Mouse (Mus musculus): ENCODE measurements around the gene Doc2b. TPM values are rescaled to one million over a fixed set of nuclear protein-coding genes. Genes with fewer than 3 reads are reported as not detected.

The Doc2b gene
- polyA plus RNA-seq, 1 experiment from 2014 or later = not detected

DNA sequence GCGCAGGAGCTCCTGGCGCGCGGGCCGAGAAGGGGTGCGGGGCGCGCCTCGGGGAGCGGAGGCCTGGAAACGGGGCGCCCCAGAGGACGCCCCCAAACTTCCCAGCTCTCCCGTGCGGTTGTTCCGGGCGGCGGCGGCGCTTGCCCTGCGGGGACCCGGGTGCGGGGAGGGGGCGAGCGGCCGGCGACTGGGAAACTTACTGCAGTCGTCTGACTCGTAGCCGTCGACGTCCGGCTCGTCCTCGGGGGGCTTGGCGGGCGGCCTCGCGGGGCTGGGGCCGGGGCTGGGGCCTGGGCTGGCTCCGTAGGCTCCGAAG, 570 bp downstream of the Doc2b start:
- Histone ChIP-seq H3K4me2 (ENCODE audit: low read depth, low read length) (peak overlapping the region; percentile 57), H3K36me3 (replicated peaks; ENCODE audit: insufficient read depth, low read length) (no peaks in the 10 kb centered on the region), H3K27me3 (ENCODE audit: insufficient read depth, low read length) (peaks cover 45% of the 10 kb centered on the region), H3K27ac (ENCODE audit: low read depth) (no peak overlapping the region), H3K4me3 (ENCODE audit: low read depth, low read length) (peak overlapping the region; percentile 33), H3K9me3 (ENCODE audit: low read length) (no peaks in the 10 kb centered on the region), H3K4me1 (ENCODE audit: insufficient read depth) (no peaks in the 10 kb centered on the region; the same call in 1 of the 2 replicates), H3K9ac (replicated peaks) (no peak overlapping the region)
- DNase-seq = no peak
- ATAC-seq = no peak
- 1% methylated on average over 25 of the region's 42 CpGs for WGBS (ENCODE audit: insufficient replicate concordance)
- no peak for TF ChIP-seq CTCF (IDR thresholded peaks at IDR 0.05; ENCODE audit: low read depth)
- TF ChIP-seq EP300 (IDR thresholded peaks at IDR 0.05; ENCODE audit: low read depth) = no peak

DNA sequence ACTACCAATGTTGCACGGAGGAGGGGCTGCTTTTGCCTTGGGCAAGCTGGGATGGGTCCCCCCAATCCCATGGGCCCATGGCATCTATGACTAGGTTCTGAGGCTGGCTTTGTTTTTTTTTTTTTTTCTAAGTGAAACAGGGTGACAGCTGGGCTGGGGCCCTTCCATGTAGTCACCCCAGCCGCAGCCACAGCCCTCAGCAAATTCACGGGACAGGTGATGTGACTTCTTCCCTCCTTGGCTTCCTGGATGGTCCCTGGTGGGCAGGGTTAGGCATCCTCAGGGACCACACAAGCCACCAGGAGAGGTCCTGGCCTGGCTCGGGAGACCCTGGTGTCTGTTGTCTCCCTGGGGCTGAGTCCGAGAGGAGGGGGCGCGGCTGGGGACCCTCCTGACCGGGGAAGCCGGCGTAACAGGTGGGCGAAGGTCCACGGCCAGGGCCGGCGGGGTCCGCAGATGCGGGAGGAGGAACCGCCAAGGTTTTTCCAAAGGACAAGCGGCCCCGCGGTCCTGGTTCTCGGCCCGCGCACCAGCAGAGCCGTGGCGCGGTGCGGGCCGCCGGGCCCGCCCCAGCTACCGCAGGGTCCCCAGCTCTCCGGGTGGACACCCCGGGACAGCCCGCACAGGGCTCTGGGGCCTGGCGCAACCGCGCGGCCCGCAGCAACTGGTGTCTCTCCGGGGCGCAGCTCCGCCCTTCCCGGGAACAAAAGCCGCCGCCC, 1.1 kb downstream of the Doc2b start:
- 12% methylated on average over 35 of the region's 45 CpGs for WGBS (ENCODE audit: insufficient replicate concordance)
- H3K4me1 ChIP-seq (ENCODE audit: insufficient read depth) = no peaks in the 10 kb centered on the region; the same call in 1 of the 2 replicates
- H3K4me3 ChIP-seq (ENCODE audit: low read depth, low read length) = peak overlapping the region; percentile 33
- H3K27me3 ChIP-seq (ENCODE audit: insufficient read depth, low read length) = peaks cover 45% of the 10 kb centered on the region
- no peaks in the 10 kb centered on the region for H3K9me3 ChIP-seq (ENCODE audit: low read length)
- peak overlapping the region; percentile 57 for H3K4me2 ChIP-seq (ENCODE audit: low read depth, low read length)
- no peak overlapping the region for H3K27ac ChIP-seq (ENCODE audit: low read depth)
- H3K9ac ChIP-seq (replicated peaks) = no peak overlapping the region
- TF ChIP-seq CTCF (IDR thresholded peaks at IDR 0.05; ENCODE audit: low read depth) = no peak
- no peak for TF ChIP-seq EP300 (IDR thresholded peaks at IDR 0.05; ENCODE audit: low read depth)
- no peaks in the 10 kb centered on the region for H3K36me3 ChIP-seq (replicated peaks; ENCODE audit: insufficient read depth, low read length)
- ATAC-seq = no peak
- DNase-seq = no peak

DNA sequence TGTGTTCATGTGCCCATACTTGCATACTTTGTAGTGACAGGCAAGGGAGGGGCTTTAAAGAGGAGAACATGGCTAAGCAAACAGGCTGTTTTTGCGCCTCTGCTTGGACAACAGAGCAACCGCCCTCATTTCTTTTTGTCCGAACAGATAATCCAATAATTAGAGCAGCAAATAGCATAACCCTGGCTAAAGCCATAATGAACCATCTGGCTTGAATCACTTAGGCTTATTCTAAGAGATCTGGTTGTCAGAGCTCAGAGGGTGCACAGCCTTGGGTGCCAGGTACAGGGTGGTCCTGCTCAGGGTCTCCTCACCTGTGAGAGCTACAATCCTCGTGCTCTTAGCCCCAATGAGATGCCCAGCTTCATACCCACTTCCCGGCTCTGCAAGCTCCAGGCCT, 2.5 kb downstream of the Doc2b start:
- peaks cover 43% of the 10 kb centered on the region for H3K27me3 ChIP-seq (ENCODE audit: insufficient read depth, low read length)
- TF ChIP-seq CTCF (IDR thresholded peaks at IDR 0.05; ENCODE audit: low read depth) (no peak), EP300 (IDR thresholded peaks at IDR 0.05; ENCODE audit: low read depth) (no peak)
- WGBS (ENCODE audit: insufficient replicate concordance) = 69% methylated on average over 5 of the region's 5 CpGs
- H3K4me1 ChIP-seq (ENCODE audit: insufficient read depth) = no peaks in the 10 kb centered on the region; the same call in 1 of the 2 replicates
- DNase-seq = no peak
- H3K27ac ChIP-seq (ENCODE audit: low read depth) = no peak overlapping the region
- H3K4me3 ChIP-seq (ENCODE audit: low read depth, low read length) = no peak overlapping the region
- H3K36me3 ChIP-seq (replicated peaks; ENCODE audit: insufficient read depth, low read length) = no peaks in the 10 kb centered on the region
- no peak overlapping the region for H3K4me2 ChIP-seq (ENCODE audit: low read depth, low read length)
- H3K9ac ChIP-seq (replicated peaks) = no peak overlapping the region
- no peaks in the 10 kb centered on the region for H3K9me3 ChIP-seq (ENCODE audit: low read length)
- ATAC-seq = no peak

DNA sequence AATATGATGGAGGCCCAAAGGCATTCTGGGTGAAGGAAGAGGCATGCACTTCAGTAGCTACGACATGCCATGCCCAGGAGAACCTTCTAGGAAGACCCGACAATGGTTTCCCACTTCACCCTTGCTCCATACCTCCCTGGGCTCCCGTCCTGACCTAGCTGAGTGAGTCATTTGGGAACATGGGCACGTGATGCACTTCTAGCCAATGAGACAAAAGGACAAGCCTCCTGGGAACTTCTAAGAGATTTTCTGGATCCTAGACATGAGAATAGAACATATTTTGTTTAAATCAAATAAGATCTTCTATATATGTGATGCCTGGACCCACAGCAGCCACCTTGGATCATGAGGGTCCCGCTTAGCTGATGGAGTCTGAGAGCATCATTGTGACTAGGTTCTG, 3.3 kb downstream of the Doc2b start:
- no peaks in the 10 kb centered on the region for H3K9me3 ChIP-seq (ENCODE audit: low read length)
- DNase-seq (no peak), ATAC-seq (no peak)
- H3K4me2 ChIP-seq (ENCODE audit: low read depth, low read length) = no peak overlapping the region
- H3K9ac ChIP-seq (replicated peaks) = no peak overlapping the region
- H3K4me3 ChIP-seq (ENCODE audit: low read depth, low read length) = no peak overlapping the region
- H3K27ac ChIP-seq (ENCODE audit: low read depth) = no peak overlapping the region
- no peaks in the 10 kb centered on the region; the same call in 1 of the 2 replicates for H3K4me1 ChIP-seq (ENCODE audit: insufficient read depth)
- H3K36me3 ChIP-seq (replicated peaks; ENCODE audit: insufficient read depth, low read length) = no peaks in the 10 kb centered on the region
- 62% methylated on average over 5 of the region's 5 CpGs for WGBS (ENCODE audit: insufficient replicate concordance)
- TF ChIP-seq EP300 (IDR thresholded peaks at IDR 0.05; ENCODE audit: low read depth) = no peak
- TF ChIP-seq CTCF (IDR thresholded peaks at IDR 0.05; ENCODE audit: low read depth) = no peak
- peaks cover 41% of the 10 kb centered on the region for H3K27me3 ChIP-seq (ENCODE audit: insufficient read depth, low read length)

- 54% methylated on average over 8 of the region's 8 CpGs for WGBS (ENCODE audit: insufficient replicate concordance)
- no peaks in the 10 kb centered on the region for H3K9me3 ChIP-seq (ENCODE audit: low read length)
- DNase-seq (no peak), ATAC-seq (no peak)
- no peak overlapping the region for H3K27ac ChIP-seq (ENCODE audit: low read depth)
- H3K9ac ChIP-seq (replicated peaks) = no peak overlapping the region
- no peaks in the 10 kb centered on the region; the same call in 1 of the 2 replicates for H3K27me3 ChIP-seq (ENCODE audit: insufficient read depth, low read length)
- no peak overlapping the region for H3K4me2 ChIP-seq (ENCODE audit: low read depth, low read length)
- H3K4me3 ChIP-seq (ENCODE audit: low read depth, low read length) = no peak overlapping the region
- no peak for TF ChIP-seq EP300 (IDR thresholded peaks at IDR 0.05; ENCODE audit: low read depth)
- no peak for TF ChIP-seq CTCF (IDR thresholded peaks at IDR 0.05; ENCODE audit: low read depth)
- H3K36me3 ChIP-seq (replicated peaks; ENCODE audit: insufficient read depth, low read length) = no peaks in the 10 kb centered on the region
- H3K4me1 ChIP-seq (ENCODE audit: insufficient read depth) = no peaks in the 10 kb centered on the region
These were observed 10.0 kb downstream of the Doc2b start for GRCm38 (mm10) chr11:75785897-75786296.

DNA sequence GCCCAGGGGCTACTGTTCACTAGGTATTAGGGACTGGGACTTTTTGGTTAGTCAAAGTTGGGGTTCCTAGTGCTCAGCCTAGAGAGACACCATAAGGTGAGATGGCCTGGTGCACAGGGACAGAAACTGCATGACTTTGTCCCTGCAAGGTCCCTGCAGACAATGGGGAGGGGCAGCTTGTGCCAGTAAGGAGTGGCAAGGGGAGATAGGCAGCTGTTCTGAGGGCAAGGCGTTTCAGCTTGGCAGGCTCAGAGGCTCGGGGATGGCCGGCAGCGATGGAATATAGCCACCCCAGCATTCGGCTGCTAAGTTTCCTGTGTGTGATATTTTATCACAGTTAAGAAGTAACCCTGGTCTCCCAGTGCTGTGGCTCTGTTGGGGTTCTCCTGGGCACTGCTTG, 12.1 kb downstream of the Doc2b start:
- TF ChIP-seq CTCF (IDR thresholded peaks at IDR 0.05; ENCODE audit: low read depth) = no peak
- TF ChIP-seq EP300 (IDR thresholded peaks at IDR 0.05; ENCODE audit: low read depth) = no peak
- WGBS (ENCODE audit: insufficient replicate concordance) = 68% methylated on average over 5 of the region's 5 CpGs
- no peaks in the 10 kb centered on the region; the same call in 1 of the 2 replicates for H3K27me3 ChIP-seq (ENCODE audit: insufficient read depth, low read length)
- no peak overlapping the region for H3K27ac ChIP-seq (ENCODE audit: low read depth)
- H3K9ac ChIP-seq (replicated peaks) = no peak overlapping the region
- H3K36me3 ChIP-seq (replicated peaks; ENCODE audit: insufficient read depth, low read length) = no peaks in the 10 kb centered on the region
- no peaks in the 10 kb centered on the region for H3K9me3 ChIP-seq (ENCODE audit: low read length)
- ATAC-seq (no peak), DNase-seq (no peak)
- no peaks in the 10 kb centered on the region for H3K4me1 ChIP-seq (ENCODE audit: insufficient read depth)
- H3K4me2 ChIP-seq (ENCODE audit: low read depth, low read length) = no peak overlapping the region
- no peak overlapping the region for H3K4me3 ChIP-seq (ENCODE audit: low read depth, low read length)

Data from liver, postnatal 0 days (tissue).